Mouse (Mus musculus) lung, embryonic 14.5 days (tissue): ENCODE data around the gene B4galnt3. TPM values are rescaled to one million over a fixed set of nuclear protein-coding genes. Genes with fewer than 3 reads are reported as not detected.

Experiments used
- ATAC-seq: fragments of 200-750 bp; cut with Nextera tagmentation; 2 replicates; pipeline ENCODE4 v1.8.0; 2017; ENCODE audit warnings: mild to moderate bottlenecking, moderate TSS enrichment, moderate library complexity; ENCODE audit not compliant: insufficient read depth
- DNase-seq: peaks from one replicate; pipeline ENCODE4 v3.0.0-alpha.2; 2015
- H3K27ac ChIP-seq: fragments of 300-500 bp; sonication (generic); 2 replicates; pipeline ENCODE4 v1.5.1; 2014; ENCODE audit warnings: low read depth, mild to moderate bottlenecking, moderate library complexity
- H3K27me3 ChIP-seq: fragments of 300-500 bp; sonication (generic); 2 replicates; pipeline ENCODE4 v1.6.1; 2014; ENCODE audit warnings: low read length, control low read depth; ENCODE audit not compliant: insufficient read depth
- H3K36me3 ChIP-seq: fragments of 300-500 bp; sonication (generic); 2 replicates; pipeline ENCODE4 v1.6.1; 2014; ENCODE audit warnings: control low read depth; ENCODE audit not compliant: insufficient read depth
- H3K4me1 ChIP-seq: fragments of 300-500 bp; sonication (generic); 2 replicates; pipeline ENCODE4 v1.6.1; 2014; ENCODE audit warnings: antibody characterized with exemption, control low read depth; ENCODE audit not compliant: insufficient read depth
- H3K4me2 ChIP-seq: fragments of 300-500 bp; sonication (generic); 2 replicates; pipeline ENCODE4 v1.6.1; 2014; ENCODE audit warnings: mild to moderate bottlenecking
- H3K4me3 ChIP-seq: fragments of 300-500 bp; sonication (generic); 2 replicates; pipeline ENCODE4 v1.5.1; 2014; ENCODE audit warnings: low read depth, low read length
- H3K9ac ChIP-seq: fragments of 300-500 bp; sonication (generic); 2 replicates; pipeline ENCODE4 v1.6.1; 2014
- H3K9me3 ChIP-seq: fragments of 300-500 bp; sonication (generic); 2 replicates; pipeline ENCODE4 v1.6.1; 2016; ENCODE audit warnings: low read depth, low read length, control low read depth
- CTCF ChIP-seq: IDR thresholded peaks from 2 replicates; pipeline ENCODE4 v1.5.1; 2016; ENCODE audit warnings: antibody characterized with exemption, low read depth
- WGBS: fragments of 180-500 bp; shearing (Covaris S2); extraction: QIAGEN DNeasy Blood & Tissue Kit; methylation state at CpG from one replicate; pipeline ENCODE4 v1.1.7; 2014; 5-methylcytosine and 5-hydroxymethylcytosine counted together
- polyA plus RNA-seq: library from polyadenylated mRNA; unstranded; fragments of >200 nt; fragmentation: Nextera tagmentation; extraction: Ambion mirVana; gene quantifications from 2 replicates; pipeline ENCODE4 v1.2.1, GENCODE M21; 2014

B4galnt3 gene
- polyA plus RNA-seq, 1 experiment from 2014 or later: 0.09 TPM

GRCm38 (mm10) chr6:120242530-120242929 is 51.8 kb downstream of the B4galnt3 start:
- Histone ChIP-seq H3K4me2 (no peak overlapping the region), H3K9me3 (no peaks in the 10 kb centered on the region), H3K9ac (no peak overlapping the region), H3K4me1 (no peaks in the 10 kb centered on the region), H3K27me3 (no peaks in the 10 kb centered on the region), H3K4me3 (no peak overlapping the region), H3K36me3 (no peaks in the 10 kb centered on the region), H3K27ac (no peak overlapping the region)
- TF ChIP-seq CTCF: no peak
- no peak for DNase-seq
- 53% methylated on average over 8 of the region's 8 CpGs for WGBS
- no peak for ATAC-seq

GRCm38 (mm10) chr6:120241453-120241852 is 52.9 kb downstream of the B4galnt3 start:
- TF ChIP-seq CTCF: no peak
- Histone ChIP-seq H3K4me3 (no peak overlapping the region), H3K27me3 (no peaks in the 10 kb centered on the region), H3K9me3 (no peaks in the 10 kb centered on the region), H3K27ac (no peak overlapping the region), H3K36me3 (no peaks in the 10 kb centered on the region), H3K4me2 (no peak overlapping the region), H3K4me1 (no peaks in the 10 kb centered on the region), H3K9ac (no peak overlapping the region)
- ATAC-seq (no peak), DNase-seq (no peak)
- WGBS: 77% methylated on average over 12 of the region's 12 CpGs

- no peak overlapping the region for H3K4me2 ChIP-seq
- ATAC-seq (no peak), DNase-seq (no peak)
- 62% methylated on average over 5 of the region's 5 CpGs for WGBS
- no peaks in the 10 kb centered on the region; the same call in 1 of the 2 replicates for H3K4me1 ChIP-seq
- no peak for TF ChIP-seq CTCF
- H3K27me3 ChIP-seq: no peaks in the 10 kb centered on the region
- H3K27ac ChIP-seq: no peak overlapping the region
- H3K36me3 ChIP-seq: no peaks in the 10 kb centered on the region
- no peak overlapping the region for H3K4me3 ChIP-seq
- no peak overlapping the region for H3K9ac ChIP-seq
- no peaks in the 10 kb centered on the region for H3K9me3 ChIP-seq
Observed at GRCm38 (mm10) chr6:120240461-120240860, 53.9 kb downstream of the B4galnt3 start.

GRCm38 (mm10) chr6:120235874-120236273 is 58.5 kb downstream of the B4galnt3 start:
- no peaks in the 10 kb centered on the region for H3K27me3 ChIP-seq
- no peak overlapping the region for H3K4me2 ChIP-seq
- DNase-seq (no peak), ATAC-seq (no peak)
- no peaks in the 10 kb centered on the region; the same call in 1 of the 2 replicates for H3K4me1 ChIP-seq
- H3K36me3 ChIP-seq: no peaks in the 10 kb centered on the region
- H3K9ac ChIP-seq: no peak overlapping the region
- no peaks in the 10 kb centered on the region for H3K9me3 ChIP-seq
- no peak overlapping the region for H3K27ac ChIP-seq
- WGBS: 34% methylated on average over 7 of the region's 7 CpGs
- no peak overlapping the region for H3K4me3 ChIP-seq
- TF ChIP-seq CTCF: no peak

- Histone ChIP-seq H3K36me3 (no peaks in the 10 kb centered on the region), H3K9me3 (no peaks in the 10 kb centered on the region), H3K4me1 (no peaks in the 10 kb centered on the region; the same call in 1 of the 2 replicates), H3K27me3 (no peaks in the 10 kb centered on the region), H3K4me2 (no peak overlapping the region), H3K27ac (no peak overlapping the region), H3K4me3 (no peak overlapping the region), H3K9ac (no peak overlapping the region)
- TF ChIP-seq CTCF: no peak
- DNase-seq (no peak), ATAC-seq (no peak)
- WGBS: 90% methylated on average over 6 of the region's 6 CpGs
Observed at GRCm38 (mm10) chr6:120232885-120233284, 61.5 kb downstream of the B4galnt3 start.

- Histone ChIP-seq H3K9ac (no peak overlapping the region), H3K4me2 (no peak overlapping the region), H3K36me3 (no peaks in the 10 kb centered on the region), H3K4me3 (no peak overlapping the region), H3K27me3 (no peaks in the 10 kb centered on the region), H3K9me3 (no peaks in the 10 kb centered on the region), H3K4me1 (no peaks in the 10 kb centered on the region), H3K27ac (no peak overlapping the region)
- ATAC-seq (no peak), DNase-seq (no peak)
- no peak for TF ChIP-seq CTCF
- 57% methylated on average over 1 of the region's 1 CpGs for WGBS
Observed at GRCm38 (mm10) chr6:120230441-120230840, 63.9 kb downstream of the B4galnt3 start.

GRCm38 (mm10) chr6:120229806-120230205 is 64.6 kb downstream of the B4galnt3 start:
- ATAC-seq (no peak), DNase-seq (no peak)
- H3K9me3 ChIP-seq: no peaks in the 10 kb centered on the region
- WGBS: 82% methylated on average over 7 of the region's 7 CpGs
- no peaks in the 10 kb centered on the region for H3K27me3 ChIP-seq
- H3K4me1 ChIP-seq: no peaks in the 10 kb centered on the region
- H3K4me3 ChIP-seq: no peak overlapping the region
- no peaks in the 10 kb centered on the region for H3K36me3 ChIP-seq
- H3K4me2 ChIP-seq: no peak overlapping the region
- H3K9ac ChIP-seq: no peak overlapping the region
- H3K27ac ChIP-seq: no peak overlapping the region
- TF ChIP-seq CTCF: no peak

GRCm38 (mm10) chr6:120227068-120227467 is 67.3 kb downstream of the B4galnt3 start:
- WGBS: 81% methylated on average over 7 of the region's 7 CpGs
- no peak overlapping the region for H3K4me3 ChIP-seq
- H3K9ac ChIP-seq: no peak overlapping the region
- no peak for DNase-seq
- H3K9me3 ChIP-seq: no peaks in the 10 kb centered on the region
- no peak for ATAC-seq
- no peak overlapping the region for H3K4me2 ChIP-seq
- no peak for TF ChIP-seq CTCF
- no peaks in the 10 kb centered on the region for H3K4me1 ChIP-seq
- H3K27ac ChIP-seq: no peak overlapping the region
- H3K36me3 ChIP-seq: no peaks in the 10 kb centered on the region
- no peaks in the 10 kb centered on the region for H3K27me3 ChIP-seq
